Mouse (Mus musculus) right cerebral cortex, postnatal 36 days (tissue): ENCODE results near the gene Zfp948.

Experiments used
- DNase-seq, 2 experiments: peaks; one replicate each; pipeline ENCODE4 v3.0.0; 2022; ENCODE audit warnings: low spot score in 2 of 2, mixed read lengths in 1 of 2

Zfp948 gene

DNA sequence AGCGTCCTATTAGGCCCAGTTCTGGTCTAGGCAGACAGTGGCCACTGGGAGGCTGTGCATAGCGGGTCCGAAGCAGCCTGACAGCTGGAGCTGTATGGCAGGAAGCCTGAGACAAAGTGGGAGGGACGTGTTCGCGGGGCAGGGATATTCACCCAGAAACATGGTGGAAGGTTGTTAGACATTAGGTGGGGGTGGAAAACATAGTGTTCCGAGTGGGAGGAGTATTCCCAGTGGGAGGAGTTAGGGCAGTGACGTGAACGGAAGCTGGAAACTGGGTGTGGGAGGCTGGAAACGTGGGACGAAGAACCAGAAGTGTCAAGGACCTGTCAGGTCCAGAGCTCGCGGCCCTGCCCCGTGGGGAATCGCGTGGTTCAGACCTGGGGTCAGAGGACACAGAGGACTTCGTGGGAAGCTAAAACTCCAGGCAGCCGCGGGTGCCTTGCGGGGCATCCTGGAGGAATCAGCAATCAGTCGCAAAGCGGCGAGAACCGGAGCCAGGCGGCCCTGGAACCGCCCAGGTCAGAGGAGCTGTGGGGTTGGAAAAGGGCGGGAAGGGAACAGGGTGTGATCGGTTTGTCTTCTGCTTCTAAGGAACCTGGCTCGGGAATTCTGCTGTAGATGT is at the start of gene Zfp948:
Gene Zfp948, plus strand, starts transcription at position 281 of the 622 bp plus-strand sequence.
- peak; percentile 70 to 80 for DNase-seq

DNA sequence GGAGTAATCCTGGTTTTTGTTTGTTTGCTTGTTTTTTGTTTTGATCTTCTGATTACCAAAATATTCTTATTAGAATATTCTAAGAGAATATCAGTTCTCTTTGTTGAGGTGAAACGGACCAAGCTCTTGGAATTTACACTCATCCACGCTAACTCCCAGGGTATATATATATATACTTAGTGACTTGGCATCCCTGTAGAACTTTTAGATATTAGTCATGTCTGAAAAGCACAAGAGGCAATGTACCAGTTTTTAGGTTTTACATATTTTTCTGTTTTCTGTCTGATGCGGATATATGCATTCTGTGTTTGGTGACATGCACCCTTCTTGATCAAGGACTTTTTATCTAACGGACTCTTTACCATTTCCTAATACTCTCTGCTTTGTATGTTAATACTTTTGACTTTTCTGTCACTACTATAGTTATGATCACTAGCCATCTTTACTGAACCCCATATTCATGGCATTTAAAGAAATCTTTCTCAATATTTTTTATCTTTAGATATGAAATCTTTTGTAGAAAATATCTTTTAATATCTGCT is 49.6 kb upstream of the Zfp948 start:
- no peak for DNase-seq

DNA sequence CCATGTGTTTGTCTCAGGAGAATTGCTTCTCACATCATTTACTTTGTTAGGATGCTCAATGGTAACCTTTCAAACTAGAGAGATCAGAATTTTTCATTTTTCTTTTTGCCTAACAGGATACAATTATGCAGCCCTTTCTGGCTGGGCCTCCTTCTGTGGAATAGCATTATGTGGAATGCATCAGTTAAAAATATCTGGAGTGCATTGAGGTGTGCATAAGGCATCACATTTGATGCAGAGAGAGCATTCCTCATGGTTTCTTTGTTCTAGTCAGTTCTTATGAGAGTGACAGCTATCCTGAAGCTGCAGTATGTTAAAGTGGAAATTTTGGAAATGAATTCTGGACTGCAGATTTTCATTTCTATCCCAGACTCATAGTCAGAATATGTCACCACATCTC is 40.5 kb upstream of the Zfp948 start:
- no peak for DNase-seq

GRCm38 (mm10) chr17:21530645-21531330 is 36.0 kb upstream of the Zfp948 start:
- DNase-seq: no peak

DNA sequence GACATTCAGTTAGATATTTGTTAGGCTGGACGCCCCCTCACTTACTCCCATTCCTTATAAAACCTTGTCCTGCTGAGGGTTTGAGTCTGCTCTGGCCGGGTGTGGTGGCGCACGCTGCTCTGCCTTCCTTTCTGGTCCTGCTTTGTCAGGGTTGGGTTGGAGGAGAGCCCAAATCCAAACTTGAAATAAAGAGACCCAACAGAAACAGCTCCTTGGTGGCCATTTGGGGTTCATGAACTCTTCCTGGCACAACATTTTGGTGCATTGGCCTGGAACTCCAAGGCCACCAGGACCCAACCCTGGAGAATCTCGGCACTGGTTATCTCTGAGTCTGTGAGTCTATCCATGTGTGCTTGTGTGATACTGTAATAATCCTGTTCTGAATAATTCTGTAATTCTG is 35.2 kb upstream of the Zfp948 start:
- no peak for DNase-seq

DNA sequence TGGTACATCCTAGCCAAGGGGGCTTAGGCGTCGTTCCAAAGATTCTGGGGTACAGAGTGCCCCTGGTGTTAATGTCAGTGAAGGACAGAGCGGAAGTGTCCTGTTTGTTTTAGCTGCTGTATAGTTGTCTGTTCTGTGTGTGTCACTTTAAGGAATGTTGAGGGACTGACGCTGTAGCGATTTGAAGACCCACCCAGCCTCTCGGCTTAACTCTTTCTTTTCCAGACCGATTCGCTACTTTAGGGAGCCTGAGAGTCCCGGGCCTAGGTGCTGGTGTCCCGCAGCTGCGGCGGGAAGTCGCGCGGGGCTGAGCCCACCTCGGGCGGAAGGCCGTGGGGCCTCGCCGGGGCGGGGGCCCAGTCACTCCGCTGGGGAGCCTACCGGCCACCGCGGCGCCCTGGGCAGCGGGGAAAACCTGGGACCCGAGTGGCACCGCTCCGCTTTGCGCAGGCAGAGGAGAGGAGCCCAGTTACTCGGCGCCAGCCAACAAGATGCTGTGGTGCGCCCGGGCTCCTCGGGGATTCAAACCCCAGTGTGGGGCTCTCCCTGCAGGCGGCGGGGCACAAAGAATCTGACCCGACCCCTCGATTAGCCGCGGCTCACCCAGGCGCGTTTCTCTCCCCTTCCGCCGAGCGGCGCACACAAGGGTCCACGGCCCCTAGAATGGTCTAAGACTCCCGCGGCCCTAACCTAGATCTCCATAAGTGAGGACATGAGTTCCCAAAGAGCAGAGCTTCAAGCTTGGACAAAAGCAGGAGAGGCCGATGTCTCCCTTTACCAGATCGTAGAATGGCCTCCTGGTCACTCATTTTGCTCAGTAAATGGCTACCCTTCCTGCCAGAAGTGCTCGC is 34.5 kb upstream of the Zfp948 start:
- peak; percentile 60 to 74 for DNase-seq

DNA sequence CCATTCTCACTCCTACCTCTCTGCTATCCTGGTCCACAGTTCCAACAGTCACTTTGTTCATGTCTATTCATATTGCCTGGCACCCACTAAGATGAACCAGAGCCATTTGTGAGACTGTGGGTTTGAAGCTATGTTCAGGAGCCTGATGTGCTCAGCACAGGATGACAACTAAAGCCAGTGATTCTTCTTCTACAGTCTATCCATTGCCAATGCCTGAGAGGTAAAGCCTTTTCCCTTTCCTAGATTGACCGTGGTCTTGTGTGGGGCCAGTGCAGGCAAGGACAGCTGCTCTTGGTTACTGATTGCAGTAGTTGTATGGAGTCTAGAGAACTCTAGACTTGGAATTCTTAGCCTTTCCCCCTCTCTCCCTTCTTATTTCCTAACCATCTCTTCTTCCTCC is 32.8 kb upstream of the Zfp948 start:
- no peak for DNase-seq

- peak in 1 of 2 experiments; percentile 32 for DNase-seq
Observed at GRCm38 (mm10) chr17:21534460-21535095, 32.2 kb upstream of the Zfp948 start.

DNA sequence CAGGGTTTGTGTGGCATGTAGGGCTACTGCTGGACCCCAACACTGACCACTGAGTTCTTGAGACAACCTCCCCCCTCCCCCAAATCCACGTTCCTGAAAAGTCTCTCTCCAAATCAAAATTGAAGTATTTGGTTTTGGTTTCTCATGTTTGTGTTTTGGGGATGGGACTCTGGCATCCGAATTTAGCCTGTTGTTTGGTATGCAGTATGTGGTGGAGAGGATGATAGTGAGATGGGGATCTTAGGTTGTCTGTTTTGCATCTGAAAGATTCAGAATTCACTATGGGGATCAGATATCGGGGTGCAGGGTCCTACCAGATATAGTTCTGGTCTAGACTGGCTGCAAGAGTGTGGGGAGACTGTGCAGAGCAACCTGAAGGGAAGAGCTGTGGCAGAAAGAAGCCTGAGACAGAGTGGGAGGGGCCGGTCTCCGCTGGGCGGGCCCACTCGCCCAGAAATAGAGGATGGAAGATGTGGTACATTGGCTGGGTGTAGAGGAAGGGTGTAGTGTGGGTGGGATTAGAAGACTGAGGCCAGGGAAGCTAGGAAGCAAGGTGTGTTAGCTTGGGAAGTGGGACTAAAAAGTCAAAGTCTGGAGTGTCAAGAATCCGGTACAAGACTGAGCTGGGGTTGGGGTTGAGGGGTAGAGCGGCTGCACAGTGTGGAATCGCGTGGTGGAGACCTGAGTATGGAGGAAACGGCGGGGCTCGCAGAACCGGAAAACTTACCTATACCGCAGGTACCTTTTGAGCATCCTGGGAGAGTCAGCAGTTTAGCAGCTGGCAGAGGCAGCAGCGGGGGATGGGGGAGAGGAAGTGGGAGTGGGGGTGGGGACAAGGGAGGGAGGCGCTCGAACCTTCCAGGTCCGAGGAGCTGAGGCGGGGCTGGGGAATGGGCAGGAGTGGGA is 31.5 kb upstream of the Zfp948 start, which contains the start of gene Zfp52:
Gene Zfp52, plus strand, starts transcription at position 444 of the 906 bp plus-strand sequence.
- peak; percentile 31 to 68 for DNase-seq

DNA sequence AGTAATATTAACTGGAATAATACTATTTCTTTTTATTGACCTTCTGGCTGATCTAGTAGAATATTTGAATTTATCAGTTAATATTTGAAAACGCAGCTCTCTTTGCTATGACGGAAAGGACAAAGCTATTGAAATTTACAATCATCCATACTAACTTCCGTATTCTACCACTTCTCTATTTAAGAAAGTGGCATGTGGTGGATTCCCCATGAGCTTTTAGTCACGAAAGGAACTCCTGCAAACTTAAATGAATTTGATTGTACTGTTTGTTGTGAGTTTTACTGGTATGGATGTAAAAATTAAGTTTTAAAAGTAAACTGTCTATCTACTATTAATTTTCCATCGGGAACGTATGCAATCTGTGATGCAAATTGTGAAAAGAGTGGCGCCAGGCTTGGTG is 30.7 kb upstream of the Zfp948 start:
- no peak for DNase-seq

DNA sequence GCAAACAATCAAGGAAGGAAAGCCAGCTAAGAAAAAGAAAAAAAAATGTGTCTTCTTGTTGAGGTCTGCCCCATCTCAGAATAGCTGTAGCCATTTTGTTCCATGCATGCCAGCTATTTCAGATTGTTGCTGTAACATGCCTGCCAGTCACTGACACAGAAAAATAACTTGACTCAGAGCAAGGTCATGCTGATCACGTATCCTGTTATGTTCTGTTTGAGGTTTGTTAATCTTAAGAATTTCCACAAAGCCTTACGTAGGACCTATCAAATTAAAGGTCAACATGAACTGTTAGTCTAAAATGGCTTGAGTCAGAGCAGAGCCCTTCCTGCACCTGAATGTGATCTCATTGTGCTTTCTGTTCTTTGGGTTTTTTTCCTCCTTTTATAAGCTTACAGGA is 30.1 kb upstream of the Zfp948 start:
- no peak for DNase-seq

DNA sequence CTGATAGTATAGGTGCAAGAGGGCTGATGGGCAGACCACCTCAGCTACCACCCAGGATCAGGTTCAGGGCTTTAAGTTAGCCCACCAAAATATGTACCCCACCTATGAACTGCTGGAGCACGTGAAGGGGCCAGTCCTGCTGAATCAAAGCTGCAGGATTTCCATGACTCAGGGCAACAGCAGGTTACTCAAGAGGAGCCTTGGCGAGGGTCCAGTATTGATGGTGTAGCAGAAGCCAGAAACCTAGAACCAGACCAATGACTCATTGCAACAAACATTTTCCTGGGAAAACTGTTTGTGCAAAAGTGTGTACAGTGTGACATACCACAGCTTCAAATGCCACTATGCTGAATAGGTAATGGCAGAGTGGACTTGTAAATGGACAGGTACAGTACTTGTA is 9.0 kb upstream of the Zfp948 start:
- no peak for DNase-seq

- peak; percentile 49 to 73 for DNase-seq
Observed at GRCm38 (mm10) chr17:21566220-21566619, 588 bp upstream of the Zfp948 start.

GRCm38 (mm10) chr17:21567696-21568095 is 888 bp downstream of the Zfp948 start:
- no peak for DNase-seq

DNA sequence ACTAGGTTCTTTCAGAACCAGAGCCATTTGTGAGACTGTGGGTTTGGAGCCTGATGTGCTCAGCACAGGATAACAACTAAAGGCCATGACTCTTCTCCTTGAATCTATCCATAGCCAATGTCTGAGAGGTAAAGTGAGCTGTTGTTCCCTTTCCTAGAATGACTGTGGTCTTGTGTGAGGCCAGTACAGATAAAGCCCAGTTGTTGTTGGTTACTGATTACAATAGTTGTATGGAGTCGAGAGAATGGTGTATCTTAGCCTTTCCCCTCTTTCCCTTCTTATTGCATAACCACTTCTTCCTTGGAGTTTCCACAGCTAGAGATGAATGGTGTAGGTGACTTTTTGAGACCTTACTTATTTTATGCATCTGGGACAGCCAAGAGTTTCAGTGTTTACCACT is 12.3 kb downstream of the Zfp948 start:
- DNase-seq: no peak

GRCm38 (mm10) chr17:21579493-21580175 is 12.8 kb downstream of the Zfp948 start:
- no peak for DNase-seq

GRCm38 (mm10) chr17:21585521-21585920 is 18.7 kb downstream of the Zfp948 start:
- no peak for DNase-seq

GRCm38 (mm10) chr17:21616356-21616755 is 49.5 kb downstream of the Zfp948 start:
- DNase-seq: no peak

GRCm38 (mm10) chr17:21617352-21617751 is 50.5 kb downstream of the Zfp948 start:
- no peak for DNase-seq

GRCm38 (mm10) chr17:21623647-21624046 is 56.8 kb downstream of the Zfp948 start:
- no peak for DNase-seq
